Mouse (Mus musculus) midbrain, embryonic 14.5 days (tissue): ENCODE measurements around the gene Abcf1. TPM values are rescaled to one million over a fixed set of nuclear protein-coding genes. Genes with fewer than 3 reads are reported as not detected.

Source experiments
- ATAC-seq: fragments of 200-750 bp; cut with Nextera tagmentation; 2 replicates; pipeline ENCODE4 v1.8.0; 2017; ENCODE audit warnings: moderate number of reproducible peaks, moderate library complexity; ENCODE audit not compliant: low FRiP score, low TSS enrichment
- DNase-seq: peaks from one replicate; pipeline ENCODE4 v3.0.0-alpha.2; 2015
- H3K27ac ChIP-seq: fragments of 300-500 bp; sonication (generic); replicated peaks from 2 replicates; pipeline ENCODE4 v1.5.1; 2014; ENCODE audit warnings: mild to moderate bottlenecking, low read depth, low read length, moderate library complexity
- H3K27me3 ChIP-seq: fragments of 300-500 bp; sonication (generic); 2 replicates; pipeline ENCODE4 v1.6.1; 2014; ENCODE audit warnings: low read length, control low read depth, mixed read lengths; ENCODE audit not compliant: control insufficient read depth, insufficient read depth
- H3K36me3 ChIP-seq: fragments of 300-500 bp; sonication (generic); 2 replicates; pipeline ENCODE4 v1.6.1; 2014; ENCODE audit warnings: low read length, control low read depth; ENCODE audit not compliant: control insufficient read depth, insufficient read depth
- H3K4me1 ChIP-seq: fragments of 300-500 bp; sonication (generic); 2 replicates; pipeline ENCODE4 v1.6.1; 2014; ENCODE audit warnings: mild to moderate bottlenecking, antibody characterized with exemption, low read length, control low read depth; ENCODE audit not compliant: control insufficient read depth, insufficient read depth
- H3K4me2 ChIP-seq: fragments of 300-500 bp; sonication (generic); 2 replicates; pipeline ENCODE4 v1.6.1; 2014; ENCODE audit warnings: mild to moderate bottlenecking, low read length, moderate library complexity
- H3K4me3 ChIP-seq: fragments of 300-500 bp; sonication (generic); replicated peaks from 2 replicates; pipeline ENCODE4 v1.5.1; 2014; ENCODE audit warnings: low read depth, low read length
- H3K9ac ChIP-seq: fragments of 300-500 bp; sonication (generic); replicated peaks from 2 replicates; pipeline ENCODE4 v1.6.1; 2014; ENCODE audit warnings: mild to moderate bottlenecking, low read length, moderate library complexity
- H3K9me3 ChIP-seq: fragments of 300-500 bp; sonication (generic); 2 replicates; pipeline ENCODE4 v1.6.1; 2016; ENCODE audit warnings: low read length, control low read depth, mixed read lengths; ENCODE audit not compliant: control insufficient read depth
- WGBS: fragments of 180-500 bp; shearing (Covaris S2); extraction: QIAGEN DNeasy Blood & Tissue Kit; methylation state at CpG from one replicate; pipeline ENCODE4 v1.1.7; 2014; 5-methylcytosine and 5-hydroxymethylcytosine counted together
- polyA plus RNA-seq: library from polyadenylated mRNA; unstranded; fragments of >200 nt; fragmentation: Nextera tagmentation; extraction: Ambion mirVana; gene quantifications from 2 replicates; pipeline ENCODE4 v1.2.1, GENCODE M21; 2014

The Abcf1 gene
- polyA plus RNA-seq, 1 experiment from 2014 or later: 82.4 TPM

DNA sequence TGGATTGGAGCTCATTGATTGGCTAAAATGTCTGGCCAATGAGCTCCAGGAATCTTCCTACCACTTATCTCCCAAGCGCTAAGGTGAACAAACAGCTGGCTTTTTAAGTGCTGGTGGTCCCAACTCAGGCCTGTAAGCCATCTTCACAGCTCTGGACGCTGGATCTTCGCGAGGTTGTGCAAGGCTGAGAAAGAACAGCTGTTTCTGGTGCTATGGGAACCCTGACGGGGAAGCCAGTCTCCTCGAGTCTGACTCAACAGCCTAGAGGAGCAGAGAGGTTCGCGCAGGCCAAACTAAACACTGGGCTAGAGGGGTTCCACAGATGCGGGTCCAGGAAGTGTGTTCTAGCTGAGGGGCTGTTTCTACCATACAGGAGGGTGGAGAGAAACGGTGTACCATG, 22.2 kb upstream of the Abcf1 start:
- no peaks in the 10 kb centered on the region for H3K9me3 ChIP-seq
- H3K27me3 ChIP-seq: no peaks in the 10 kb centered on the region
- H3K27ac ChIP-seq: no peak overlapping the region
- no peak overlapping the region for H3K4me3 ChIP-seq
- ATAC-seq: no peak
- H3K4me1 ChIP-seq: peaks cover 4% of the 10 kb centered on the region; the same call in 1 of the 2 replicates
- no peak overlapping the region for H3K9ac ChIP-seq
- H3K36me3 ChIP-seq: peaks cover 33% of the 10 kb centered on the region
- no peak overlapping the region for H3K4me2 ChIP-seq
- DNase-seq: no peak
- 59% methylated on average over 10 of the region's 10 CpGs for WGBS

DNA sequence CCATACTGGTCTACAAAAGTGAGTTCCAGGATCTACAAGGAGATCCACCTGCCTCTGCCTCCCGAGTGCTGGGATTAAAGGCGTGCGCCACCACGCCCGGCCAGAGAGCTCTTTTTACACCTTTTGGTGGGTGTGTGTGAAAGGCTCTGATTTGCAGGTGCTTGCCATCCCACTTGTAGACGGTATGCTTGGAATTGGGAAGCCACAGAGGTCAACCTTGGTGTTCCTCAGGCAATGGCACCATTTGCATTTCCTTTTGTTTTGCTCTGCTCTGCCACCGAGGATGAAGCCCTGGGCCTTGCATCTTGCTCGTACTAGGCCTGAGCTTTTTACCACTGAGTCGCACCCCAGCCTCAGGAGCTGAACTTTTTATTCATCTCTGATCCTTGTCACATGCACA, 12.2 kb upstream of the Abcf1 start:
- no peaks in the 10 kb centered on the region for H3K9me3 ChIP-seq
- peaks cover 45% of the 10 kb centered on the region for H3K36me3 ChIP-seq
- H3K27ac ChIP-seq: no peak overlapping the region
- ATAC-seq (no peak), DNase-seq (no peak)
- H3K4me3 ChIP-seq: no peak overlapping the region
- H3K4me2 ChIP-seq: peak overlapping the region; percentile 69
- 87% methylated on average over 9 of the region's 9 CpGs for WGBS
- peaks cover 18% of the 10 kb centered on the region for H3K4me1 ChIP-seq
- 0 out of 2 replicates have a peak overlapping the region, but pooled peaks have one; percentile 62 for H3K9ac ChIP-seq
- no peaks in the 10 kb centered on the region for H3K27me3 ChIP-seq

DNA sequence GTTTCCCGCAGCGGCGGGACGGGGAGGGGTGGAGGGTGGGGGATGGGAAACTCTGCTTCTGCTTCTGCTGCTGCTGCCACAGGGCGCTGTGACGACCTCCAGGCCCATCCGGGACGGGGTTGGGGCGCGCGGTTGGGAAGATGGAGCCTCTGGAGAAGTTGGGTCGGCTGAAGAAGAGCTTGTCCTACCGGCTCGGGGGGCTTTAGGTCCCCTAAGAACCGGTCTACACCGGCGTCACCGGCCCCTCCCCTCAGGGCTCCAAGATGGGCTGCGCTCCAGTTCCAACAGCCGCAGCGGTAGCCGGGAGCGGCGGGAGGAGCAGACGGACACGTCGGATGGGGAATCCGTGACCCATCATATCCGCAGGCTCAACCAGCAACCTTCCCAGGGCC, 10.8 kb upstream of the Abcf1 start:
- WGBS: under 1% methylated on average over 27 of the region's 29 CpGs
- Histone ChIP-seq H3K36me3 (peaks cover 40% of the 10 kb centered on the region), H3K27ac (peak overlapping the region; percentile 93), H3K9me3 (no peaks in the 10 kb centered on the region), H3K9ac (peak overlapping the region; percentile 62), H3K27me3 (no peaks in the 10 kb centered on the region), H3K4me3 (peak overlapping the region; percentile 89), H3K4me2 (peak overlapping the region; percentile 69), H3K4me1 (peaks cover 18% of the 10 kb centered on the region)
- ATAC-seq (peak; percentile 37), DNase-seq (peak; percentile 65)

DNA sequence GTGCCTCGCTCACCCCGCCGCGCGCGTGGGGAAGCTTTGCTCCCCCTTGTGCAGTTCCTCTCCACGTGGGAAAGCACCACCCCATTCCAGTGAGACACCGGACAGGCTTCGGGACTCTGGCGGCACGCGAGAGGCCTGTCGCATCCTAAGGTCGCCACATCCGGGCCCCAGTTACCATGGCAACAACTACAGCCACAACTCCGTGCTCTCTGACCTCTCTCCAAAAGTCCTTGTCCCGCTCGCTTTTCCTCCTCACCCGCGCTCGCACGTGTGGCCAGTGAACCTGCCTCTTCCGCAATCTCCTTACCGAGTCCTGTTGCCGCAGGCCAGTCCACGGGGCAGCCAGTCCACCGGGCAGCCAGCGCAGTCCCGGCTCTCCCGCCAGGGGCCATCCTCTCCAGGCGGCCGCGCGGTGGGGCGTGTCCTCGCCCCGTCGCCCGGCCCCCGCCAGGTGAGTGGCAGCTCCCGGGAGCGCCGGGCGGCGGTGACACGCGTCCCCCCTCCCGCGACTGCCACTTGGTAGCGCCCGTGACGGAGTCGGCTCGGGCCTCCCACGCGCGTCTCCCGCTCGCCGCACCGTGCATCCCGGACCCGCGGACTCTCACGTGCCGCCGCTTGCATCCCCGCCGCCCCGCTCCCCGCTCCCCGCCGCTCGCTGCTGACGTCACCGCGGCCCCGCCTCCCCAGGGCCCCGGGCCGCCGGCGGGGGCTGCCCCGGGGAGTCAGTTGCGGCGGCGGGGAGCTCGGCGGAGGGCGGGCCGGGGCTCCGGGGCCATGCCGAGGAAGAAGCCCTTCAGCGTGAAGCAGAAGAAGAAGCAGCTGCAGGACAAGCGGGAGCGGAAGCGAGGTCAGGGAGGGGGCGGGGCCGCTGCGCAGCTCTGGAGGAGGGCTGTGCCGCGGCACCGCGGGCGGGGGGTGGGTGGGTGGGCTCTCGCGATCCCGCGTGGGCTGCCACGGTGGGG, 10.1 kb upstream of the Abcf1 start, which contains the start of the genes Gnl1 and Prr3:
Gene Gnl1 (plus strand): TSS at position 451 of the 962 bp plus-strand sequence.
Gene Prr3 (minus strand): TSS at position 836 of the 962 bp plus-strand sequence.
- Histone ChIP-seq H3K36me3 (peaks cover 42% of the 10 kb centered on the region), H3K27ac (peak within 1 kb of the TSS; percentile 93), H3K4me1 (peaks cover 18% of the 10 kb centered on the region), H3K9ac (peak within 1 kb of the TSS; percentile 62), H3K27me3 (no peaks in the 10 kb centered on the region), H3K9me3 (no peaks in the 10 kb centered on the region), H3K4me3 (peak within 1 kb of the TSS; percentile 89), H3K4me2 (peak within 1 kb of the TSS; percentile 69)
- DNase-seq (peak; percentile 93), ATAC-seq (peak; percentile 85)
- under 1% methylated on average over 102 of the region's 109 CpGs for WGBS

DNA sequence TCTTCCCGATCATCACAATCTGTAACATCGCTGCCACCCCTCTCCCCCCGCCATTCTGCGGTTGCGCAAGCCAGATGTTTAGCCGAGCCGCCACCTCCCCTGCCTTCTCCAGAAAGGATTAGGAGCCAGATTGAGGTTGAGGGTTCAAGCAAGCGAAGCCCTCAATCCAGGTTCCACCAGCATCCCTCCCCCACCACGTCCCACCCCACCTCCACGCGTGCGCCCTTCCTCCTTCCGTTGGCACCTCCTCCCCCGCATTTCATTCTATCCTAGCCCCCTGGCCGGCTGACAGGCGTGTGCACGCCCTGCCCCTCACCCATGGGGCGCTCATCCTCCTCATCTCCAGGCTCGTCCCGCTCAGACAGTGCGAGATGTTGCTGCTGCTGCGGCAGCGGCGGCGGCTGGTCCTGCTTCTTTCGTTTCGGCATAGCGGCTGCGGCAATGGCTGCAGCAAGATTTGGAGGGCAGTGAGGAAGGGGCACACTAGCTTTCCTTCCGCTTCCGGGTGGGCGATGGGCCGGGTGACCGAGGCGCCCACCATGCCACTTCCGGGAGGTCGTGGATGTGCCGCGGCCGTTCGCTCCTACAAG, 9.3 kb upstream of the Abcf1 start:
- Histone ChIP-seq H3K9me3 (no peaks in the 10 kb centered on the region), H3K27ac (peak overlapping the region; percentile 93), H3K4me3 (peak overlapping the region; percentile 89), H3K36me3 (peaks cover 44% of the 10 kb centered on the region), H3K9ac (peak overlapping the region; percentile 62), H3K4me1 (peaks cover 18% of the 10 kb centered on the region), H3K4me2 (peak overlapping the region; percentile 69), H3K27me3 (no peaks in the 10 kb centered on the region)
- ATAC-seq (peak; percentile 86), DNase-seq (peak; percentile 92)
- under 1% methylated on average over 41 of the region's 41 CpGs for WGBS

DNA sequence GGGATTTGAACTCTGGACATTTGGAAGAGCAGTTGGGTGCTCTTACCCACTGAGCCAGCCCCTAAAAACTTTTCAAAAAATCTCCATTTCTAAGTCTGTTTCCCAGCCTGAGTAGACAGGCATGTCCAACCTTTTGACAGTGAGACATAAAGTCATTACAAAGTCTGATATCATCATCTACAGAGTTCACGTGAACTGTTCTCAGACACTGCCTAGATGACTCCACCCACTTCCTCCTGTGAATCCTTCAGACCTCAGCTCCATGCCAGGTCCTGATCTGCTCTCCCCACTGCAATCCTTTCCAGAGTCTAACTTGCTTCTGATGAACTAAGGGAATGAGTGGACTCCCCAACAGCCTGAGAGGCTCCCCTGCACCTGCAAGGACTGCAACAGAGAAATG, 2.6 kb upstream of the Abcf1 start:
- H3K36me3 ChIP-seq: peaks cover 36% of the 10 kb centered on the region
- no peak for ATAC-seq
- H3K9me3 ChIP-seq: no peaks in the 10 kb centered on the region

DNA sequence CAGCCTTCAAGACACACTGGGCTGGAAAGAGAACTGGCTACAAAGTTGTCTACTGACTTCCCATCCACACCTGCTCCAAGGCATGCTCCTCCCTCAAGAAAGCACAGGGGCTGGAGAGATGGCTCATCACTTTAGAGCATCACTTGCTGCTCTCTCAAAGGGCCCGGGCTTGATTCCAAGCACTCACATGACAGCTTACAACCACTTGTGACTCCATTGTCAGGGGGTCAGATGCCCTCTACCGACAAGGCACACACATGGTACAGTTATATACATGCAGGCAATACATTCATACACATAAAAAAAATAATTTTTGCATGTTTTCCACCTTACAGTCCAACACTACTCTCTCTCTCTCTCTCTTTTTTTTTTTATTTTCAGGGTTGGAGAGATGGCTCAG, 1.9 kb downstream of the Abcf1 start:
- Histone ChIP-seq H3K9me3 (no peaks in the 10 kb centered on the region), H3K36me3 (peaks cover 29% of the 10 kb centered on the region), H3K27me3 (no peaks in the 10 kb centered on the region), H3K9ac (no peak overlapping the region), H3K27ac (no peak overlapping the region), H3K4me3 (no peak overlapping the region), H3K4me2 (no peak overlapping the region), H3K4me1 (peaks cover 10% of the 10 kb centered on the region)
- ATAC-seq (no peak), DNase-seq (no peak)
- 90% methylated on average over 2 of the region's 2 CpGs for WGBS

More for the DNA sequence above, 2.6 kb upstream of the Abcf1 start:
- H3K4me2 ChIP-seq: no peak overlapping the region
- no peak overlapping the region for H3K27ac ChIP-seq
- peaks cover 10% of the 10 kb centered on the region for H3K4me1 ChIP-seq
- 46% methylated on average over 1 of the region's 1 CpGs for WGBS
- H3K4me3 ChIP-seq: no peak overlapping the region
- no peak for DNase-seq
- no peaks in the 10 kb centered on the region for H3K27me3 ChIP-seq
- H3K9ac ChIP-seq: no peak overlapping the region

DNA sequence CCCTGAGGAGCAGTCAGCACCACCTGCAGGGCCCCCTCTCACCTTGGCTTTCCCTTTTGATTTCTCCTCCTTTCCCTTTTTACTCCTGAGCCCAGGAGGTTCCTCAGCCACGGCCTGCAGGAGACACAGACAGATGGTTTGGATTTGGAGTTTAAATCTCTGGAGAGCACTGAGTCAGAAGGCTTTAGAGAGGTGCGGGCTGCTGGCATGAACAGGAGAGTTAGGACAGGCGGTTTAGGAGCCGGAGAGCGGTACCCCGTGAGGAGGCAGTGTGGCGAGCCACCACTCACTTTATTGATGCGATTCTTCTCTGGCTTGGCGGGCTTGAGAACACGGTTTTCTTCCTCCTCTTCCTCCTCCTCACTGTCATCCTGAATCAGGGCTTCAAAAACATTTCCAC, 6.3 kb downstream of the Abcf1 start:
- no peak overlapping the region for H3K9ac ChIP-seq
- H3K4me3 ChIP-seq: no peak overlapping the region
- no peaks in the 10 kb centered on the region for H3K9me3 ChIP-seq
- WGBS: 92% methylated on average over 10 of the region's 10 CpGs
- peaks cover 67% of the 10 kb centered on the region for H3K36me3 ChIP-seq
- ATAC-seq (no peak), DNase-seq (no peak)
- no peaks in the 10 kb centered on the region for H3K4me1 ChIP-seq
- H3K4me2 ChIP-seq: no peak overlapping the region
- H3K27me3 ChIP-seq: no peaks in the 10 kb centered on the region
- H3K27ac ChIP-seq: no peak overlapping the region
